Mouse (Mus musculus) liver, adult 2 months (tissue): ENCODE results near the gene Slc39a9.

Source experiments
- CTCF ChIP-seq: fragments of 200-500 bp; IDR thresholded peaks from 2 replicates; pipeline ENCODE4 v1.5.1; 2011; ENCODE audit warnings: low read depth, low read length, control low read depth
- POLR2A ChIP-seq: fragments of 200-500 bp; IDR thresholded peaks from 2 replicates; pipeline ENCODE4 v1.6.1; 2011; ENCODE audit warnings: low read length, control low read depth; ENCODE audit not compliant: insufficient read depth; ENCODE audit errors: extremely low read depth

- TF ChIP-seq CTCF (no peak), POLR2A (no peak)
These were observed 48.0 kb downstream of the Slc39a9 start for GRCm38 (mm10) chr12:80691671-80692091.
